Mouse (Mus musculus): Measurements from ENCODE around the gene Arid3a.

- no peak; the same call in 1 of the 2 replicates for TF ChIP-seq POLR2A (IDR thresholded peaks at IDR 0.05; ENCODE audit: borderline replicate concordance, control insufficient read depth, low read depth, low read length)
- no peak for TF ChIP-seq CTCF (IDR thresholded peaks at IDR 0.05; ENCODE audit: control insufficient read depth, insufficient read depth, low read length)
Observed at GRCm38 (mm10) chr10:79926491-79927323, at the start of gene Arid3a.

Measured in bone marrow, adult 2 months (tissue).